Mouse (Mus musculus): ENCODE results near the gene Nrtn. TPM values are rescaled to one million over a fixed set of nuclear protein-coding genes. Genes with fewer than 3 reads are reported as not detected.

Gene Nrtn
- total RNA-seq, 2 experiments from 2014 or later: not detected

DNA sequence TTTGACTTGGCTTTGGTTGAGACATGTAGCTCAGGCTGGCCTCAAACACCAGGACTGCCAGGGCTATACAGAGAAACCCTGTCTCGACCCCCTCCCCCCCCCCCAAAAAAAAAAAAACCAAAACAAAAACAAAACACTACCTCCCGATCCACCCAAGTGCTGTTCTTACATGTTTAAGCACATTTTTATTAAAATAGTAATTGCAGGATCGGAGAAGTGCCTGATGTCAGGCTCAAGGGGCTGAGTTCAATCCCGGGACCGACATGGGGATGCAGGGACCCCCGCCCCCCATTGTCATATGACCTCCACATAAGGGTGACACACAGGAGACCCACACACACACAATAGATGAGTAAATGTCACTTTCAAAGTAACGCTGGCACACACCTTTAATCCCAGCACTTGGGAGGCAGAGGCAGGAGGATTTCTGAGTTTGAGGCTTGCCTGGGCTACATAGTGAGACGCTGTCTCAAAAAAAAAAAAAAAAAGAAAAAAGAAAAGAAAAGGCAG is 6.5 kb upstream of the Nrtn start:
- no peak for ATAC-seq (replicated peaks; ENCODE audit: low FRiP score, poor library complexity, severe bottlenecking)

DNA sequence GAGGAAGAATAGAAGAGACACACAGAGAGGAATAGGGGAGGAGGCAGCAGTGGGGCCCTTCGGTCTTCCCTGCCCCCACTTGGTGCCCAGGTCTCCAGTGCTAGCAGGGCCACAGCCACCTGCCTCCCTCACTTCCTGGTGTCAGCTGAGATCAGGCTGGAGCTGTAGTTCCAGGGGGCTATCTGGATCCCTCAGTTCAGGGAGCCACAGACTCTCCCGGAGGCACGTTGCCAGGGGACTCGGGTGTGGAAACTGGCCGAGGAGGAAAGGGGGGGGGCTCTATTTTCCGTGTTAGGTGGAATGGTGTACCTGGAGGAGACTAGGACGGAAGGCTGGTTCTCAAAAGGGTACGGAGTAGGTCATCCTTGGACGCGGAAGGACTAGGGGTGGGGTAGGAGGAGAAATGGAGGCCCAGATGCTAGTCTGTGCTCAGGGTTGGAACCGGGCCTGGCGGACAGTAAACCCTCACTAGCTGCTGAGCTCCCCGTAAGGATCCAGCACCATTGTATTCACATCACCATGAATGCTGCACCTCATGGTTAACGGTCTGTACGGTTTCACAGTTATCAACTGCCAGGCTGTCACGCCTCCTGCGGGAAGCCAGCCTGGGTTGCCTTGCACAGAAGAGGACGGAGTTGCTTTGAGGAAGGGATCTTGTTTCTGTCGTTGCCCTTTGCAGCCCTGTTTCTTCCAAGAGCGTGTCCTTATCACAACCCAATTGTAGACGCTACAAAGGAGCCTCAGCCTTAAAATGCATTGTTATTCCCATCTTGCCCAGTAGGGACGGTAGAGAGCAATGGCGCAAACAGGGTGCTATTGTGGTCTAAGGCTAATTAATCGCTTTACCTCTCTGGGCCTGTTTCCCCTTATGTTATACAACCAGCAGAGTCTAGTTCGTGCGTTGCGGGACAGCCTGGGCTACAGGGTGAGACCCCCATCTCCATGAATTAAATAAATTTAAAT is 5.7 kb upstream of the Nrtn start:
- ATAC-seq (replicated peaks; ENCODE audit: low FRiP score, poor library complexity, severe bottlenecking): peak; percentile 37

DNA sequence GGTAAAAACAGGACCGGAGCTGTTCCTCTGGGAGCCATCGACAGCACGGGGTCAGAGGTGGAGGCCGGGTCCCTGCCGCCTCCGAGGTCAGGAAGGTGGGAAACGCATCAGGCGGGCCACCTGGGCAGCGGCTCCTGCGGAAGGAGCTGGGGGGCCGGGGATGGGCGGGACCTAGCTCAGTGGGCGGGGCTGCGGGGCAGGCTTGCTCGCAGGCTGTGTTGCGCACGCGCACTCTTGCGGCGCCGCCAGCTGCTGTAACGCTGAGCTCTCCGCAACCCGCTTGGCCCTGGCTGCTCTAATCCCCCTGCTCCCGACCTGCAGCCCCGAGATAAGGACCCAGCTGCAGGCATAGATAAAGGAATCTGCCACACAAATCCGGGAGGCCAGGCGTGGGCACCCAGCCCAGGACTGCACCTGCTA is 4.7 kb upstream of the Nrtn start:
- ATAC-seq (replicated peaks; ENCODE audit: low FRiP score, poor library complexity, severe bottlenecking): peak; percentile 62

GRCm38 (mm10) chr17:56761077-56761476 is 3.7 kb upstream of the Nrtn start:
- no peak for ATAC-seq (replicated peaks; ENCODE audit: low FRiP score, poor library complexity, severe bottlenecking)

- ATAC-seq (replicated peaks; ENCODE audit: low FRiP score, poor library complexity, severe bottlenecking): no peak
These were observed 1.9 kb upstream of the Nrtn start for GRCm38 (mm10) chr17:56759261-56759660.

DNA sequence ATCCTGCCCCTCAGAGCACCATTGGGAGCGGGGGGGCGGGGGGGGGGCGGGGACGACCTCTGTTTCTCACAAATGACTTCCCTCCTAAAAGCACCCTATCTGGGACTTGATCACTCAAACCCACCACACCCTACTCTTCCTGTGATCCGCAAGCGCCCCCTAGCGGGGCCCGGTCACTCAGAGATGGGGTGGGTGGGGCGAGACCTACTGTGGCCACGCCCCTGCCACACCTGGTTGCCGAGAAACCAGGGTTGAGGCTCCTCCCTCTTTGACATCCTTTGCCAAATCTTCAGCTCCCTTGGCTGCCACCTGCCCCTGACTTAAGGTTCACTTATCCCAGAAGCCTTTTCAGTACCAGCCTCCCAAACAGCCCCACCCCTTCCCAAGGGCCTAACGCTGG is 802 bp upstream of the Nrtn start:
- 0 out of 2 replicates have a peak, but pooled peaks have one; percentile 7 for ATAC-seq (replicated peaks; ENCODE audit: low FRiP score, poor library complexity, severe bottlenecking)

GRCm38 (mm10) chr17:56756703-56757399 is 479 bp downstream of the Nrtn start:
- ATAC-seq (replicated peaks; ENCODE audit: low FRiP score, poor library complexity, severe bottlenecking): no peak

DNA sequence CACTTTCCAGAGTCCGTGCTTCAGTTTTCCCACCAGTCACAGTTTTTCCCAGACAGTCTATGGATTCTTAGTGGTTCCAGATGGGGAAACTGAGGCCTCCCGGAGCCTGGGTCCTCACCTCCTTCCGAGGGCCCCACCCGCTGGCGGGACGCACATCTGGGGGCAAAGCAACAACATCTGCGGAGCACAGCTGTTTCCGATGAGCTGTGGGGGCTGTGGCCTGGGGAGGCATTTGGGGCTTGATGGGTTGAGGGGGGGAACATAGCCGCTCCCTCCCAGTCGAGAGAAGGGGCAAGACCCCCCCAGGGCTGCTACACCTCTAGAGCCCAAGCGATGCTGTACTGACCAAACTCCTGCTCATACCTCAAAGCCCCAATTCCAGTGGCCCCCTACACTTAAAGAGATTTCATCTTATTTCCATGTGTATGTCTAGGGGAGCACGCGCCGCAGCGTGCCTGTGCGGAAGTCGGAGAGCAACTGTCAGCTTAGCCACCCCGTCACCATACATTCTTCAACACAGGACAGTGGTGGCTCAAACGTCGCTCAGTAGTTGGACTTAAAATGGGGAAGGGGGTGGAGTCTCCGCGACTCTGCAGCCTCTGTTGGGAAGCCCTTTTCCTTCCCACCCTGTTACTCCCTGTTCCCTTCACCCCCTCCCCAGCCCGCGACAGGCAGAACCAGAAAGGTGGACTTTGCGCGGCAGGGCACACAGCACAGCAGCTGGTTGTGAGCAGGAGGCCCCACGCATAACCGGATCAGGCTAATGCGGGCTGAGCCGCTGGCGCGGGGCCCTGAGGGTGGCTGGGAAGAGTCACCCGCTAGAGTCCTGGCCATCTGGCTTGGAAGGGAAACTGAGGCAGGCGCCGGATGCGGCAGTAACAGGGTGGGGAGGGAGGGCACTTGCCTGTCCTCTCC is 2.8 kb downstream of the Nrtn start:
- no peak for ATAC-seq (replicated peaks; ENCODE audit: low FRiP score, poor library complexity, severe bottlenecking)

DNA sequence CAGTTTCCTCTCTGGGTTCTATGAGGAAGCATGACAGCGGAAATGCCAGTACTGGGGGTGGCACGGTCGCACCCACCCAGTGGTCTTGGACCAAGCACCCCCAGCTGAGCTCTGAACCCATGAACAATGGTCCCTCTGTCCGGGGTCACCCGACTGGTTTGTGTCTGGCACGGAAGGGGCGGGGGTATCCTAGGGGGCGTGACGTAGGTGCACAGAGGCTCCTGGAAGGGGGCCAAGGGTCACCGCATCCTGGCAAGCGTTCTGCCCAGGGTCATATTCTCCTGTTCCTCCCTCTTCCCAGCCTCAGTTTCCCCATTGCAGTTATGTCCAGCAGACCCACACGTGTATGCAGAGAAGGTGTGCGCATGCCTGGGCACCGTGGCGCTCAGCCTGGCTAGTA is 3.9 kb downstream of the Nrtn start:
- ATAC-seq (replicated peaks; ENCODE audit: low FRiP score, poor library complexity, severe bottlenecking): no peak

DNA sequence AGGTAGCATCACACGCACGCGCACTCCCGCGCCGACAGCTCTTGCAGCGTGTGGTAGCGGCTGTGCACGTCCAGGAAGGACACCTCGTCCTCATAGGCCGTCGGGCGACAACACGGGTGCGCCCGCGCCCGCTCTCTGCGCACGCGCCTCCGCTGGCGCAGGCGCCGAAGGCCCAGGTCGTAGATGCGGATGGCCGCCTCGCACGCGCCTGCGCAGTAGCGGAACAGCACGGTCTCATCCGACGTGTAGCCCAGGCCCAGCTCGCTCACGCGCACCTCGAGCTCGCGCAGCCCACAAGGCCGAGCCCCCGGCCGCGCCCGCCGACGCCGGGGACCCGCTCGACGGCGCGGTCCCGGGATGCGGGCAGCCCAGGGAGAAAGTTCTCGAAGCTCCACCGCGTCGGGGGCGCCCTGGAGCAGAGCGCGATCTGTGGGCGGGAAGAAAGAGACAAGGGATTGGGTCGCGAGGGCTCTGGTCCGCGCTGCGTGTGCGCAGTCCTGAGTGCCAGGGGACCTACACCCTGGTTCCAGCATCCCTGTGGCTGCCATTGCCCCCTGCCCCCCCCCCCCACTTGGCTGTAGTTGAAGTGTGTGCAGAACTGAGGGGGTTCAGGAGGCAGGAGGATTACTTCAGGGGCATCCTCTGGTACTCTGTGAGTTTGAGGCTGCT is 5.8 kb downstream of the Nrtn start:
- no peak for ATAC-seq (replicated peaks; ENCODE audit: low FRiP score, poor library complexity, severe bottlenecking)

DNA sequence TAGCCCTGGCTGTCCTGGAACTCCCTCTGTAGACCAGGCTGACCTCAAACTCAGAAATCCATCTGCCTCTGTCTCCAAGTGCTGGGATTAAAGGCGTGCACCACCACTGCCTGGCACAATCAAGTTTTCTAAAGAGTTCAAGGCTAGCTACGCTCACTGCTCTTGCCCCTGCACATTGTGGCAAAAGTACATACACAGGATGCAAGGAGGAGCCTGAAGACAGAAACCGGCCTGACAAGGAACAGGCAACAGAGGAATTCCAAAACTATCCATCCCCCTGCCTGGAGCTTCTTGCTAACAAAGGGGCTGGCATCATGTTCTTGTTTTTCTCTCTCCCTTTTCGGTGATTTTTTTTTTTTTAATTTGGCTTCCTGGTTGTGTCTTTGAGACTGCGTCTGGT is 13.2 kb downstream of the Nrtn start:
- no peak for ATAC-seq (replicated peaks; ENCODE audit: low FRiP score, poor library complexity, severe bottlenecking)

GRCm38 (mm10) chr17:56740788-56741160 is 16.6 kb downstream of the Nrtn start:
- no peak for ATAC-seq (replicated peaks; ENCODE audit: low FRiP score, poor library complexity, severe bottlenecking)

DNA sequence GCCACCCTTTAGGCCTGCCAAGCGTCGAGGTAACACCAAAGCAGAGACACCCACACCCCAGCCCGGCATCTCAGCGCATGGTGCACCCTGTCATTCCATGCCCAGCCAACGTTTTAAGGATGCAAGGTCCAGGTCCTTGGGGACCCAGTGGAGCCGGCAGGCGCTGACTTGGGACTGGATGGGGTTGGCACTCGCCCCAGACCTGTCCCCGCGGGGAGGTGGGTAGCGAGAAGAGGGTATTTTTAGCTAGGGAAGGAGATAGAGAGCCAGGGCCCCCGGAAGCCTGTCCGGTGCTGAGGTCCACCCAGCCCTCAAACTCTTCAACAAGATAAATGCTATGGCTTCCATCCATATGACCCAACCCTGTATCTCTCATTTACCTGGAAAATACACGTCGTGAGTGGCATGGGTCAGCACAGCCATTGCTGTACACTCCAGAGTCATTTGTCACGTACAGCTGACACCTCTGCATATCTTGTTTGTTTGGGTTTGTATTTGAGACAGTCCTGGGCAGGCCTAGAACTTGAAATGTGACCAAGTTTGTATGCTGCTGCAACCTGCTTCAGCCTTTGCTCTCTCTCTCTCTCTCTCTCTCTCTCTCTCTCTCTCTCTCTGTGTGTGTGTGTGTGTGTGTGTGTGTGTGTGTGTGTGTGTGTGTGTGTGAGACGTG is 17.1 kb downstream of the Nrtn start:
- no peak for ATAC-seq (replicated peaks; ENCODE audit: low FRiP score, poor library complexity, severe bottlenecking)

DNA sequence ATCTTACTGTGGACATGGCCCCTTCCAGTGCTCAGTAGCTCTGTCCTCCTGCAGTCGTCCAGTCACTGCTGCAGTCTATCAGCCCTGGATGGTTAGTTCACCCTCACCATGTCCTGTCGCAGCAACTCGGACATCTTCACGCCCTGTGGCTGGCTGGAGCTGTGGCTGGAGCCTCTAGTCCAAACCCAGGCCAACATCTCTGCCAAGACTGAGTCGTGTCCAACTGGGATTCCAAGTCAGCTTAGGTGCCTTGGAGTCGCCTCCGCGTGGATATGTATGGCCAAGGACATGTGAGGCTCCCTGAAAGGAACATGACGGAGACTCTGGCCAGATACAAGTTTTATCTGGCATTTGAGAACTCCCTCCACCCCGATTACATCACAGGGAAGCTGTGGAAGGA is 19.1 kb downstream of the Nrtn start:
- no peak for ATAC-seq (replicated peaks; ENCODE audit: low FRiP score, poor library complexity, severe bottlenecking)

DNA sequence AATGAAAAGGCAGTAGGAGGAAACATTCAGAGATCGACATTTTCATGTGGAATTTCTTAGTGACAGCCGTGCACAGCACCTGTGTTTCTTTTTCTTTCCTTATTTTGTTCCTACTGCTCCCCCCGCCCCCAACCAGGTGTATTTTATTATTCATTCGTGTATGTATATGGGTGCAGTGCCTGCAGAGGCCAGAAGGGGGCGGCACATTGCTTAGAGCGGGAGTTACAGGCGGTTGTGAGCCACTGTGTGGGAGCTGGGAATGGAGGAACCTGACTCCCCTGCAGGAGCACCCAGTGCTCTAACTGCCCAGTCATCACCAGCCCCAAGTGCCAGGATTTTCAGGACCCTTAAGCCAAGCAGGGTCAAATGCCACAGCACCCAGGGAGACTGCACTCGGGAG is 20.8 kb downstream of the Nrtn start:
- no peak for ATAC-seq (replicated peaks; ENCODE audit: low FRiP score, poor library complexity, severe bottlenecking)

- no peak for ATAC-seq (replicated peaks; ENCODE audit: low FRiP score, poor library complexity, severe bottlenecking)
These were observed 27.7 kb downstream of the Nrtn start for GRCm38 (mm10) chr17:56729656-56730055.

DNA sequence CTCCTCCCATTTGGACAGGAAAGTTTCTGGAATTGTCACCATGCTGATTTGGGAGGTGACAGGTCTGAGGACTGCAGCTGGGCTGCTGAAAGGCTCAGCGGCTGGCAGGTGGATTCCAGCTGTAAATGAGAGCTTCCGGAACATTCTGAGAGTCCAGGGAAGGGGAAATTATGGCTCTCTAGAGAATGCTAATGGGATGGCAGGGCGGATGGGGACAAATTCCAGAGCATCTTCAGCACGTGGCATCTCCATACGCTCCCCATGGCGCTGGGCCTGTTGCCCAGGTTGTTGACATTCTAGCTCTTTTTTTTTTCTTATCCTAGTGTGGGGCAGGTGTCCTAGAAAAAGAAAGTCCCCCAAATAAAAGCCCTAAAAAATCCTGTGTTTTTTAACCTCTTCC is 28.2 kb downstream of the Nrtn start:
- no peak for ATAC-seq (replicated peaks; ENCODE audit: low FRiP score, poor library complexity, severe bottlenecking)

- no peak for ATAC-seq (replicated peaks; ENCODE audit: low FRiP score, poor library complexity, severe bottlenecking)
These were observed 29.2 kb downstream of the Nrtn start for GRCm38 (mm10) chr17:56728117-56728516.

- ATAC-seq (replicated peaks; ENCODE audit: low FRiP score, poor library complexity, severe bottlenecking): no peak
These were observed 29.7 kb downstream of the Nrtn start for GRCm38 (mm10) chr17:56727659-56728058.

All from erythroid progenitor cell, adult 5-6 weeks (primary cell).